Mouse (Mus musculus) c-Kit-negative CD71-positive TER-119-positive erythroid progenitor cells, embryonic 14.5 days (primary cell): ENCODE measurements at regions not wholly inside any gene's neighbourhood (a gene's known extent, or its start where the extent isn't known, plus 50 kb on each side); places are given as distances from the start of the nearest gene placed in this dataset.

Source experiments
- DNase-seq: peaks from one replicate; pipeline ENCODE4 v3.0.0-alpha.2; 2013; ENCODE audit warnings: low read depth, low spot score

DNA sequence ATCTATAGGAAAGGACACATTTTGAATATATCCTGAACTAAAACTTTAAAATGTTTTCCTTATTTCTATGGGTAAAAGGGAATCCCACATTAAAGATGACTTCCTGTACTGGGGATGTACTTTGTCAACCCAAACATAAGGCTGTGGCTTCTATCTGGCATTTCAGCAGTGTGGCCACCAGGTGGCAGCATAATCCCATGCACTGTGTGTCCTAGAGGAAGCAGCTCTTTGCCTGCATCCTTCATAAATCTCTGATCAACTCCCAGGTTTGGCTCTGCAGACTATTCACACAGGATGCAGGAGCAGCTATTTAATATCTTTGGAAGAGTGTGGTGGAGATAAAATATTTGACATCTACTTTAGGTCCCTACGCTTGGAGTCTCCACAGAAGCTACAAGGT, 59.1 kb downstream of the Bmp15 start:
- peak; percentile 3 for DNase-seq

DNA sequence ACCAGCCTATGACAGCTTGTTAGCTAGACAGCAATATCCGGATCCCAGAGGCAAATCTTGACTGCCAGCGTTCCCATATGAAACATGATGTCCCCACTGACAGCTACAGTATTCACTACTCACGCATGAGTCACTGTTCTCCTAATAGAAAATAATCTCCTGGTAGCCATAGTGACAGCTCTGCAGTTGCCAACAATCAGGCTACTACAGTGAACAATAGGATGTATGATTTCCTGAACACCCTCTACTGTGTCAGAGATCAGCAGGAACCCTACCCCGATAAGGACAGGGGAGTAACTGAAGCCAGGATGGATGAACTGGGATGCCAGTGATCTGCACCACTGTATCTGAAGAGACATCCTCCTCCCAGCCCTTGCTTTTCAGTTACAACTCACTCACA, 62.0 kb downstream of the Bmp15 start:
- DNase-seq: no peak

DNA sequence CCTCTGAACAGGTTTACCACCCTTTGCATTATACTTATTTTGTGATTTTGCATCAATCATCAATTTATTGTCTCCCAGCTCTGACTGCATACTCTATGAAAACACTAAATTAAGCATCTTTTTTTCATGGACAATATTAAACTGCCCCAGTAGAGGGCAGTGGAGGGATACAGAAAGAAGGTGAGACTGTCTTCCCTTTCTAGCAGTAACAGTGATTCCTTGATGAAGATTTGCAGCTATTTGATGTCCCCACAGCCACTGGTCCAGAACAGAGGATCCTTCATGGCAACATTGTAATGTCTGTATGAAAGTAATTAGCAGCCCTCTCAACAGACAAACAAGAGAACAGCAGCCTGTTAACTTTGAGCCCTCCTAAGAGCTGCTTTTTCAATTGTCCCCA, 66.5 kb downstream of the Bmp15 start:
- no peak for DNase-seq

DNA sequence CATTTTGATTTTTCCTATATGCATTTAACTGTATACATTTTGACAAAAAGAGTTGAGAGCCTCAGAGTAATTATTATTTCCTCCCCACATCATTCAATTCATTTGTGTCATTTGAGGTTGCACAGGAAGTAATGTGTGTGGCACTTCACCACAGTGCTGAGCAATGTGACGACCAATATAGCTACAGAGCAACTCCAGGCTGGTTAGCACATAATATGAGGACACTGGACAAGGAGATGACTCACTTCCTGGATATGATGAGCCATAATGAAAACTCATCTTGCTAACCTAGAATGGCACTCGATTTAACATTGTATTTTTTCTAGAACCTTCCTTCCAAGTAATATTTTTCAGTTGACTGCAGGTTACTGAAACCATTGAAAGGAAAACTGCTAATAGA, 67.6 kb downstream of the Bmp15 start:
- DNase-seq: no peak
